Mouse (Mus musculus): ENCODE measurements around the gene Dnah8.

The Dnah8 gene

GRCm38 (mm10) chr17:30821115-30821514 is 197.0 kb downstream of the Dnah8 start:
- no peak for DNase-seq (ENCODE audit: low spot score)

DNA sequence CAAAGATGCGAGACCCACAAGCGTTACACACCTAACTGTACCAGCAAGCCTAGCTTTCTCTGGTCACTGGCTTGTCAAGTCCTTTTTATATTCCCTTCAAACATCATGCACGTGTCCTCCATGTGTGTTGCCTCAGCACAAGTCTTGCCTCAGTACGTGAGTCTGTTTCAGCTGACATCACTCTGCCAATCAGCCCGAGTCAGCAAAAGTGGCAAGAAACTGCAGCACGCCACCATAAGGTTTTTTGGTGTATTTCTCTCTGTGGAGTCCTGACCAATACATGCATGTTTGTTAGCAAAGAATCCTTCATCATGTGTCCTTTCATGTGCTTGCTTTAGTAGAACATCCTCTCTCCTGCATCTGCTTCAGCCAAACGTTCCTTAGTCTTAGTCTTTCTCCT is 200.3 kb downstream of the Dnah8 start:
- no peak for DNase-seq (ENCODE audit: low spot score)

DNA sequence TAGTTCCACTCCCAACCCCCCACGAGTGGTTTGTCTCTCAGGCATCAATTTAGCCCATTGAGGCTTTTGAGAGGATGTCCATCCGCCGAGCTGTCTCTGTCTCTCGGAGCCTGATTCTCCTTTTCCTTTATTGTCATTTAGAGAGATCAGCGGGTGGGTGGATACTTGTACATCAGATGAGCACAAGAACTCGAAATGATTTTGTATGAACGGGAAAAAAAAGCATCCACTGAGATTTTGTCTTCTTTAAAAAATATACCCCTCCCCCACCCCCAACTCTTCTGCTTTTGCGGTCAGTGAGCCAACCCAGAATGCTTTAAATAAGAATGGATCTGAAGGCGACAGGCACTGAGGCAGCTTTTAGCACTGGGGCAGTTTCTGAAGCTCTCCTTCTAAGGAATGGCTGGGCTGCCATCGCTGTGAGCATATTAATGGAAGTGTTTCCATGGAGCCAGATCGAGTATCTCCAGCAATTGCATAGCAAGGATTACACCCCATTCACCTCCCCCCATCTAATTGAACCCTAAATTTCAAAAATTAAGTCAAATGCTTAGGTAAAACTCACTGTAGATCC is 201.7 kb downstream of the Dnah8 start:
- no peak for DNase-seq (ENCODE audit: low spot score)

DNA sequence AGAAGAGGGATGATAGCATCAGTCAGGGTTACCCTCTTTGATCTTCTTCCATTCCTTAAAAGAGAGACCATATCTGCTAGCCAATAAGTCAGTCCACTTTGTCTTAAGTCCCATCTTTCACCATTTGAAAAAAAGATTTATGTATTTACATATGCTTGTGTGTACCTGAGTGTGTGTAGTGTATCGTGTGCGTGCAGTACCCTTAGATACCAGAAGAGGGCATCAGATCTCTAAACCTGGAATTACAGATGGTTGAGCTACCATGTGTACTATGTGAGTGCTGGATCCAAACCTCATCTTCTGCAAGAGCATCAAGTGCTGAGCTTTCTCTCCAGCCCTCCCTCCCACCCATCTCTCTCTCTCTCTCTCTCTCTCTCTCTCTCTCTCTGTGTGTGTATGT is 207.0 kb downstream of the Dnah8 start:
- DNase-seq (ENCODE audit: low spot score): no peak

DNA sequence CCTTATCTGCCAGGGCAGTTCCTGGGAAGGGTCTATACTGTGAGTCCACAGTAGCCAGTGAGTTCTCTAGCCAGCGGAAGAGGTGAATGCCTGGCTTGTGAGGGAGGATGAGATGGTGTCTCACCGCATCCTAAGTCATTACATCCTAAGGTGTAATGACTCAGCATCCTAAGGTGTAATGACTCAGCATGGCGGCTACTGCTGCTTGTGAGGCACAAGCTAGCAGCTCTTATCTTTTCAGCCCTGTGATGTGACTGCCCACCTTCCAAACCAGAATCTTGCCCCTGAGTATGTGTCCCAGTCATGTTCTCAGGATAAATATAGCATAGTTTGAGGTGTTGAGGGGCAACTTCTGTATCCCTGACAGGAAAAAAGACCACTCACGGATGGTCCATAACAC is 211.3 kb downstream of the Dnah8 start:
- no peak for DNase-seq (ENCODE audit: low spot score)

DNA sequence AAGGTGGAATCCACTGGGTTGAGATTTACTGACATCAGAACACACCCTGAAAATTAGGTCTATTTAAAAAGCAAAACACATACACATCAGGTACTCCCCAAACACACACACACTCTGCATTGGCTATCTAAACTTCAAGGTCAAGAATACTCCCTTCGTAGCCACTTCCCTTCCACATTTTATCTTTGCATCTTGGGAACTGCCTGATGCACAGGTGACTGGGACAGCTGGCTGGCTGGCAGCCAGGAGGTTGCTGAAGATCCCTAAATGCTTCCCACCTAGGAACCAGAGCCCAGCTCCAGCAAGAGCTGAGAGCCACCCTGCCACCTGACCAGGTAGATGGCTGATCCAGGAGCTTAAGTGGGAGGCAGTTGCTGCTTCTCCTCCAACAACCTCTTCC is 212.9 kb downstream of the Dnah8 start:
- no peak for DNase-seq (ENCODE audit: low spot score)

- DNase-seq (ENCODE audit: low spot score): no peak
Measured at GRCm38 (mm10) chr17:30840046-30840445, 215.9 kb downstream of the Dnah8 start.

- no peak for DNase-seq (ENCODE audit: low spot score)
Measured at GRCm38 (mm10) chr17:30842312-30842711, 218.2 kb downstream of the Dnah8 start.

DNA sequence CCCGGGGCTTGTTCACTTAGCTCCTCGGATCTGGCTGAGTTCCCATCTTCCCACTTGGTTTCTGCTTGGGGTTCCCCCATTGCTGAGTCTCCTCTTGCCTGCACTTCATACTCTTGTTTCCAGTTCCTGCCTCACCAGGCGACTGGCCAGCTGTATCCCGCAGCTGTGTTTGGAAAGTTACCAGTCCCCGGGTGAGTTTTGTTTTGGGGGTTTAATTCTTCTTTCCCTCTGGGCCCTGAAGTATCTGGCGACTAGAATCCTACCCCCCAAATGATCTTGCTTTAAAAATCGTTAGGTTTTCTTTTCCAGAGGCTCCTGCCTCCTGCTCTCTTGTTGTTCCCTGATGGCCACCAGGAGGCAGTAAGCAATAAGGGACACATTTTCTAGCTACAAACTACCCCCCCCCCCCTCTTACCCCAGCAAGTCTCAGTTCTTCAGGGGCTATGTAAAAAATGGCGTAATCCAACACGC is 220.2 kb downstream of the Dnah8 start:
- DNase-seq (ENCODE audit: low spot score): peak; percentile 17

DNA sequence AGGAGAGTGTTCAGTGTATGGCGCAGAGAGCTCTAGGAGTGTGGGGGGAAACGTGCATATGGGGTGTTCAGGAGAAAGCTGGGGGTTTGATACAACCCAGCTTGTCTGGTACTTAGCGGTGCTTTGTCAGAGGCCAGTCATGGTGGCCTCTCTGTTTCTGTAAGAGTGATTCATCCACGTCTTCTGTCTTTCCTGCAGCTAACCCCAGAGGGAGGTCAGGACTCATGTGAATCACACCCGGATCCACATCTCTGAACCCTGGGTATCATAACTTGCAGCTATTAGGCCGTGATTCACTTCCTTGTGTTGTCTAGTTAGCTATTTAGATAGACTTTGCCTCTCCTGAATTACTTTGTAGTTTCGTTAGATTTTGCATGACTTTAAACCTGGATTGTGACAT is 223.3 kb downstream of the Dnah8 start:
- DNase-seq (ENCODE audit: low spot score): no peak

GRCm38 (mm10) chr17:30848086-30848485 is 223.9 kb downstream of the Dnah8 start:
- DNase-seq (ENCODE audit: low spot score): no peak

DNA sequence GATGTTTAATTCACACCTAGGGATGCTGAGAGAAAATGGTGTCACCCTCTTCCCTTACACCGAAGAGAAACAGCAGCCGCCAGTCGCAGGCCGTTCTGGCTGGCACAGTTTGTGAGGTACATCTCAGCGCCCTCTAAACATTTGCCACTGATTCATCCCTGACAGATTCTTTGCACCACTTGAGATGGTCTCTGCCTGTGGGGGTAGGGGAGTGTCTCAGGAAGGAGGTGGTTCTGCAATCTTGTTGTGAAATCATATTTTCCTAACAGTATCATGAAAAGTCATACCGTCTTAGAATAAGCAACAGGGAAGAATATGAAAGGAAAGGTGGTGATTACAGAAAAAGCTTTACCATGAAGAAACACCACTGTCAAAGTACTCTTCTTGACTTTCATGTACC is 224.7 kb downstream of the Dnah8 start:
- no peak for DNase-seq (ENCODE audit: low spot score)

GRCm38 (mm10) chr17:30849813-30850212 is 225.7 kb downstream of the Dnah8 start:
- DNase-seq (ENCODE audit: low spot score): no peak

DNA sequence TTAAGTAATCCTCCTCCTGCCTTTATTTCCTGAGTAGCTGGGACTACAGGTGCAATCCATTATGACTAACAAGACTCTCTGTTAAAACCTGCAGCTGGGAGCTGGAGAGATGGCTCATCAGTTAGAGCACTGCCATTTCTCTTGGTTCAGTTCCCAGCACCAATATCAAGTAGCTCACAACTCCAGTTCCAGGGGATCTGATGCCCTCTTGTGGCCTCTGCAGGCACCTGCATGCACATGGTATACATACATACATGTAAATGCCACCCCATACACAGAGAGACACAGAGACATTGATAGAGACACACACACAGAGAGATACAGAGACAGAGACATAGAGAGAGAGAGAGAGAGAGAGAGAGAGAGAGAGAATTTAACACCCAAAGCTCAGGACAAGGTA is 228.2 kb downstream of the Dnah8 start:
- DNase-seq (ENCODE audit: low spot score): no peak

GRCm38 (mm10) chr17:30857347-30857746 is 233.2 kb downstream of the Dnah8 start:
- no peak for DNase-seq (ENCODE audit: low spot score)

DNA sequence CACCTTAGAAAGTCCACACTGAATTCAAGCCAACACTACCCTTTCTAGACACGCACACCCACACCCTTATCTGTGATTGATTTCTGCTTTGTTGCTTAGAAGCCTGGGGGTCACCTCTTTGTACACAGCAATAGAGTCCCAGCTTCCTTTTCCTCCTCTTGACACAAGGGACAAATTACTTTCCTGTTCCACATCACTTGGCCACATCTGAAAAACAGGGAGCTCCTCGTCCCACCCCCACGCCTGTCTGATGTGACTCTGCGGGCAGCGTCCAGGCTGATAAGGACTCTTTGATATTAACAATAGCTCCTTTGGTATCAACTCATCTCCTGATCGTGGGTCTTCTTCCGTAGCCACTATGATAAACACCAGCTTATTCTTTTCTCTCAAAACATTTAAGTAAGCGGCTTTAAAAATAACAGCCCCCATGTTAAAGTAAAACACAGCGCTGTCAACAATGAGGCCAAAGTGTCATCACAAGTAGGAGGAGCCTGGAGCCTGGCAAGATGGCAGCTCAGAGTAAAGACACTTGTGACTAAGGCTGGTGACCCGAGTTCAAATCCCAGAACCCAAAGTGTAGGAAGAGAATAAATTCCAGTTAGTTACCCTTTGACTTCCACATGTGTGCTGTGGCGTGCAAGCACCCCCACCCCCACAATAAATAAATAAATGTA is 234.6 kb downstream of the Dnah8 start:
- DNase-seq (ENCODE audit: low spot score): no peak

- DNase-seq (ENCODE audit: low spot score): no peak
Measured at GRCm38 (mm10) chr17:30859989-30860585, 235.9 kb downstream of the Dnah8 start.

- DNase-seq (ENCODE audit: low spot score): no peak
Measured at GRCm38 (mm10) chr17:30860606-30861005, 236.5 kb downstream of the Dnah8 start.

DNA sequence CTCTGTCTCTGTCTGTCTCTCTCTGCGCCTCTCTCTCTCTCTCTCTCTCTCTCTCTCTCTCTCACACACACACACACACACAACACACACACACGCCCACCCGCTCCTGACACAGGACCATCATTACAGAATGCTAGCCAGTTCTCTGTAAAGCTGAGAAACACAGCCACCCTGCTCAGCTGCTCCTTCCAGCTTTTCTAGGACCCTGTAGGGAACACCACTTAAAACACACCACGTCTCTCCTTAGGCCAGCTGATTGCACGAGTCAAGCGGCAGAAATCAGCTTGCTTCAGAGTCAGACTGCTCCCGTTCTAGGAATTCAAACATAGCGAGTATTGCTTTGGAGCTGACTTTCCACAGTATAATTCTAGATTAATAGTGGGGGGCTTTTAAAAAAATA is 242.1 kb downstream of the Dnah8 start:
- no peak for DNase-seq (ENCODE audit: low spot score)

DNA sequence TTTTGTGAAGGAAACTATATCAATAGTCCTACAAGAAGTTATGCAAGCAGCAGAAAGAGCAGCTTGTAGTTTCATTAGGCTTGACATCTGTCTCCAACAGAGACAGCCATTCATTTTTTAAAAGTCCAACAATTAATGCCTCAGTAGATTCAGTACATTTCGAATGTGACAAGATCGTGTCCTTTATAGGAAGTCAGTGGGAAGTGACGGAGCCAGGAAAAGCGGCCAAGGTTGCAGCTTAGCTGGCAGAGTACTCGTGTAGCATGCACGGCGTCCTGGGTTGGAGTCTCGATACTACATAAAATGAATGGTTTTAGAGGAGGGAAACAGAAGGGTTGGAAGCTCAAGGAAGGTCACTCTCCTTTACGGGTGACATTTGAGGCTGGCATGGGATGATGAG is 242.8 kb downstream of the Dnah8 start:
- no peak for DNase-seq (ENCODE audit: low spot score)

DNA sequence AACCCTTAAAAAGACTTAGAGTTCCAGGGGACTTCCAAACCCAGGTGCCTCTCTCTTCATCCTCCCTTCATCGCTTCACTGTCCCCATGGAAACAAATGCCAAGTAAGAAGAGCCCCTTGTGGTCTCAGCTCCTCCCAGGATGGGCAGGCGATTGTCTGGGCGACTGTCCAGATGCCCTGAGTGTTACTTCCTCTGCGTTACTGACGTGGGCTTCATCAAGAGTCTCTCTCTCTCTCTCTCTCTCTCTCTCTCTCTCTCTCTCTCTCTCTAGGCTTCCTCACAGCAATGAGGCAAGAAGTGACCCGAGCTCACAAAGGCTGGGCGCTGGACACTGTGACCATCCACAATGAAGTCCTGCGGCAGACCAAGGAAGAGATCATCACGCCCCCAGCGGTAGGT is 246.9 kb downstream of the Dnah8 start:
- no peak for DNase-seq (ENCODE audit: low spot score)

DNA sequence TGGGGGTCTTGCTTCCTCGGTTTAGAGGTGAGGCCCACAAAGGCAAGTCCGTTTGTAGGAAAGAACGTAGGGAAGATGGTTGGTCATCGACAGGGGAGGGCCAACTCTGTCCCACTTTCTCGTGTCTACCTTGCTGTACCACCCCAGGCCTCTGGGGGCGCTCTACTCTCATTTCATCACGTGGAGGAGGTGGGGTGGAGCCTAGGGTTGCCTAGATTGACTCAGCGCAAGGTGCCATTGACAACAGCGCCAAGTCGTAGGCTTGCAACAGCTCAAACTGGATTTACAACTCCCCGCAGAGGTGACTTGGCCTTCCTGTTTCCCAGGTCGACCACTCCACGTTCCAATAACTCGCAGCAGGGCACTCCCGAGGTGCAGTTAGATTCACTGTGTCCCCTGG is 250.1 kb downstream of the Dnah8 start:
- no peak for DNase-seq (ENCODE audit: low spot score)

- no peak for DNase-seq (ENCODE audit: low spot score)
Measured at GRCm38 (mm10) chr17:30877456-30877855, 253.3 kb downstream of the Dnah8 start.

DNA sequence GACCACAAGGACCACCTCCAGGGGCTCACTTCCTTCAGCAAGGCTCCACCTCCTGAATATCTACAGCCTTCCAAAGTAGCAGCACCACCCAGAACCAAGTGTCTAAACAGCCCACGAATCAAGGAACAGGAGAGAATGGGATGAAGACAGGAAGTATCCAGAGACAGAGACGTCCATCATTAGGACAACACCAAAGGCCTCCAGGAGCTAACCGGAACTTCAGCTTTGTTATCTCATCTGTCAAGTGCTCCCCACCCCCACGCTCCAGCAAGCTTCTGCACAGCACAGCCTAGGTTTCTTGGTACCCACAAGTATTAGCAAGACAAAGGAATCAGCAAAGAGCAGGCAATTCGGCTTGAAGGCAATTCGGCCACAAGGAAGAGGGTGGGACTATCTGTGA is 254.5 kb downstream of the Dnah8 start:
- DNase-seq (ENCODE audit: low spot score): no peak

Measured in urinary bladder, postnatal 14 days (tissue).